Mouse (Mus musculus) left cerebral cortex, postnatal 25 days (tissue): ENCODE results near the gene Angptl2. TPM values are rescaled to one million over a fixed set of nuclear protein-coding genes. Genes with fewer than 3 reads are reported as not detected.

Experiments used
- DNase-seq, 2 experiments: peaks; one replicate each; pipeline ENCODE4 v3.0.0; 2022; ENCODE audit warnings: low spot score in 2 of 2, mixed read lengths in 1 of 2
- intact Hi-C: fragments of 180-260 bp; cut with DNase I; formaldehyde crosslinking; loops from one replicate; pipeline ENCODE4 v1.15.1; 2025
- total RNA-seq, 2 experiments: library from RNA; stranded (reverse); gene quantifications; 2 replicates each; pipeline ENCODE4 v1.2.3; 2021

Angptl2 gene
- total RNA-seq, 2 experiments from 2014 or later: 2.2 to 2.3 TPM

- DNase-seq: no peak
- intact Hi-C loops: no loop called here
These were observed 6.6 kb downstream of the Angptl2 start for GRCm38 (mm10) chr2:33222480-33222879.

- no peak for DNase-seq
- intact Hi-C loops: no loop called here
These were observed 7.9 kb downstream of the Angptl2 start for GRCm38 (mm10) chr2:33223656-33224358.

GRCm38 (mm10) chr2:33225921-33226320 lies 10.1 kb downstream of the Angptl2 start:
- no peak for DNase-seq
- intact Hi-C loops: no loop called here

GRCm38 (mm10) chr2:33228077-33228476 lies 12.2 kb downstream of the Angptl2 start:
- DNase-seq: no peak
- intact Hi-C loops: no loop called here

- no peak for DNase-seq
- intact Hi-C loops: no loop called here
These were observed 12.7 kb downstream of the Angptl2 start for GRCm38 (mm10) chr2:33228551-33228950.

- intact Hi-C loops: no loop called here
- no peak for DNase-seq
These were observed 14.8 kb downstream of the Angptl2 start for GRCm38 (mm10) chr2:33230701-33231100.

- DNase-seq: no peak
- intact Hi-C loops: no loop called here
These were observed 15.9 kb downstream of the Angptl2 start for GRCm38 (mm10) chr2:33231788-33232187.

- intact Hi-C loops: no loop called here
- DNase-seq: no peak
These were observed 17.1 kb downstream of the Angptl2 start for GRCm38 (mm10) chr2:33232782-33233570.

GRCm38 (mm10) chr2:33233856-33234255 lies 18.0 kb downstream of the Angptl2 start:
- no peak for DNase-seq
- intact Hi-C loops: no loop called here

GRCm38 (mm10) chr2:33234848-33235247 lies 19.0 kb downstream of the Angptl2 start:
- intact Hi-C loops: no loop called here
- no peak for DNase-seq

GRCm38 (mm10) chr2:33237581-33237980 lies 21.7 kb downstream of the Angptl2 start:
- DNase-seq: no peak
- intact Hi-C loops: no loop called here

GRCm38 (mm10) chr2:33244880-33245279 lies 29.0 kb downstream of the Angptl2 start:
- intact Hi-C loops: no loop called here
- DNase-seq: no peak

- intact Hi-C loops: no loop called here
- no peak for DNase-seq
These were observed 29.5 kb downstream of the Angptl2 start for GRCm38 (mm10) chr2:33245350-33245749.

- intact Hi-C loops: no loop called here
- no peak for DNase-seq
These were observed 31.0 kb downstream of the Angptl2 start for GRCm38 (mm10) chr2:33246841-33247240.

- intact Hi-C loops: no loop called here
- no peak for DNase-seq
These were observed 32.7 kb downstream of the Angptl2 start for GRCm38 (mm10) chr2:33248549-33248948.

GRCm38 (mm10) chr2:33249922-33250633 lies 34.2 kb downstream of the Angptl2 start:
- DNase-seq: no peak
- intact Hi-C loops: no loop called here

- no peak for DNase-seq
- intact Hi-C loops: no loop called here
These were observed 36.9 kb downstream of the Angptl2 start for GRCm38 (mm10) chr2:33252751-33253150.

GRCm38 (mm10) chr2:33253572-33254190 lies 37.8 kb downstream of the Angptl2 start:
- DNase-seq: no peak
- intact Hi-C loops: no loop called here

- intact Hi-C loops: no loop called here
- no peak for DNase-seq
These were observed 38.6 kb downstream of the Angptl2 start for GRCm38 (mm10) chr2:33254318-33254985.
